ENCODE assay signal across 8 mouse cellular contexts in genomic region chr13:55693243-55693721, GRCm38 (mm10). TPM values are rescaled to one million over a fixed set of nuclear protein-coding genes. Genes with fewer than 3 reads are reported as not detected.
DNase-seq lines count a peak whose midpoint lies in the region; ATAC-seq and TF ChIP-seq lines count a peak whose summit lies in the region.

No protein-coding gene starts in this region.

- H3K27me3 ChIP-seq in heart, postnatal 0 days (ENCODE audit: control insufficient read depth, insufficient read depth, low read length) = no peaks in the 10 kb centered on the region
- H3K27me3 ChIP-seq in liver, embryonic 16.5 days (ENCODE audit: control insufficient read depth, insufficient read depth, low read depth, low read length) = no peaks in the 10 kb centered on the region

- TF ChIP-seq CTCF in heart, postnatal 0 days (IDR thresholded peaks at IDR 0.05; ENCODE audit: low read depth) = no peak
- no peak for TF ChIP-seq CTCF in olfactory bulb, adult 2 months (IDR thresholded peaks at IDR 0.05; ENCODE audit: insufficient read depth, low read depth, low read length)

- ATAC-seq in heart, postnatal 0 days (ENCODE audit: insufficient read depth, low read depth) = peak; percentile 65
- ATAC-seq in liver, embryonic 16.5 days (ENCODE audit: low read depth) = no peak; the same call in 1 of the 2 replicates

- peak overlapping the region; percentile 97 for H3K4me3 ChIP-seq in heart, postnatal 0 days (ENCODE audit: low read depth, low read length)
- H3K4me3 ChIP-seq in liver, embryonic 16.5 days (ENCODE audit: low read depth, low read length) = peak overlapping the region; percentile 98
- H3K4me3 ChIP-seq in olfactory bulb, adult 2 months (ENCODE audit: insufficient read depth, low read depth, low read length) = peak overlapping the region; percentile 99

- H3K27ac ChIP-seq in heart, postnatal 0 days (ENCODE audit: low read depth) = peak overlapping the region; percentile 98
- peak overlapping the region; percentile 98 for H3K27ac ChIP-seq in liver, embryonic 16.5 days (ENCODE audit: low read length)
- H3K27ac ChIP-seq in olfactory bulb, adult 2 months (ENCODE audit: insufficient read depth, low read depth, low read length) = peak overlapping the region; percentile 38; the same call in 1 of the 2 replicates

- no peak for TF ChIP-seq EP300 in heart, postnatal 0 days (IDR thresholded peaks at IDR 0.05; ENCODE audit: low read depth)

- peaks cover 2% of the 10 kb centered on the region; the same call in 1 of the 2 replicates for H3K36me3 ChIP-seq in heart, postnatal 0 days (replicated peaks; ENCODE audit: control insufficient read depth, insufficient read depth, low read length)
- no peaks in the 10 kb centered on the region for H3K36me3 ChIP-seq in liver, embryonic 16.5 days (ENCODE audit: control insufficient read depth, insufficient read depth)

- peak; percentile 57 for DNase-seq in adrenal gland, postnatal 25 days
- DNase-seq in adrenal gland, adult 8-10 months = no peak
- DNase-seq in spleen, adult 18-20 months = peak; percentile 49 to 67
- DNase-seq in spleen, adult 12 weeks (ENCODE audit: low spot score) = no peak
- peak; percentile 24 for DNase-seq in heart, postnatal 0 days (ENCODE audit: low spot score)
- no peak for DNase-seq in urinary bladder, postnatal 10 days (ENCODE audit: low spot score)

- peak overlapping the region; percentile 99 for H3K9ac ChIP-seq in heart, postnatal 0 days (replicated peaks; ENCODE audit: low read depth, low read length)
- H3K9ac ChIP-seq in liver, embryonic 16.5 days (ENCODE audit: low read depth, low read length) = peak overlapping the region; percentile 100

- TF ChIP-seq POLR2A in olfactory bulb, adult 2 months (IDR thresholded peaks at IDR 0.05; ENCODE audit: insufficient read depth, low read depth, low read length) = no peak; the same call in 1 of the 2 replicates

- H3K9me3 ChIP-seq in heart, postnatal 0 days (replicated peaks; ENCODE audit: control insufficient read depth, low read length) = no peaks in the 10 kb centered on the region
- no peaks in the 10 kb centered on the region for H3K9me3 ChIP-seq in liver, embryonic 16.5 days (replicated peaks; ENCODE audit: control insufficient read depth, low read length)

- under 1% methylated on average over 51 of the region's 70 CpGs for WGBS in heart, postnatal 0 days
- WGBS in liver, embryonic 16.5 days (ENCODE audit: insufficient replicate concordance) = under 1% methylated on average over 46 of the region's 70 CpGs
- WGBS in olfactory bulb, adult 2 months = under 1% methylated on average over 68 of the region's 70 CpGs

- H3K4me2 ChIP-seq in heart, postnatal 0 days (ENCODE audit: low read depth, low read length) = peak overlapping the region; percentile 67
- peak overlapping the region; percentile 90 for H3K4me2 ChIP-seq in liver, embryonic 16.5 days (ENCODE audit: low read depth, low read length)

- peaks cover 22% of the 10 kb centered on the region for H3K4me1 ChIP-seq in heart, postnatal 0 days (ENCODE audit: control insufficient read depth, insufficient read depth)
- H3K4me1 ChIP-seq in liver, embryonic 16.5 days (ENCODE audit: control insufficient read depth, low read depth, low read length) = peaks cover 25% of the 10 kb centered on the region
- H3K4me1 ChIP-seq in olfactory bulb, adult 2 months (ENCODE audit: control insufficient read depth, insufficient read depth, low read length) = peaks cover 6% of the 10 kb centered on the region; the same call in 1 of the 2 replicates

RNA-seq across cellular contexts. Expression of gene B230219D22Rik, which starts 0.4 kb away (rescaled TPM):
- total RNA-seq in adrenal gland, postnatal 25 days (2021) = 59.9 and 65.1 TPM in 2 replicates
- total RNA-seq in adrenal gland, adult 8-10 months (2022) = 10 to 100 TPM; 60.0 to 63.6 (median 61.4) TPM
- 95.1 and 118 TPM in 2 replicates for total RNA-seq in heart, postnatal 0 days (2014; rRNA removed; ENCODE audit: low replicate concordance)
- polyA plus RNA-seq in heart, postnatal 0 days (2015; fragmentation: Nextera tagmentation; extraction: Ambion mirVana) = 34.8 and 36.0 TPM in 2 replicates
- 10.8 and 11.2 TPM in 2 replicates for polyA plus RNA-seq in liver, embryonic 16.5 days (2015; fragmentation: Nextera tagmentation; extraction: Ambion mirVana)
- 98.5 TPM in 1 of 2 replicates, not detected in the other for polyA plus RNA-seq in olfactory bulb, adult 2 months (2012; ENCODE audit: insufficient read depth, insufficient read length, low replicate concordance, missing spikeins)

RNA-seq across cellular contexts. Expression of gene Txndc15, which starts 21.2 kb away (rescaled TPM):
- 58.1 and 65.7 TPM in 2 replicates for total RNA-seq in adrenal gland, postnatal 25 days (2021)
- total RNA-seq in adrenal gland, adult 8-10 months (2022) = 10 to 100 TPM; 77.7 to 92.8 (median 82.7) TPM
- total RNA-seq in heart, postnatal 0 days (2014; rRNA removed; ENCODE audit: low replicate concordance) = 49.1 and 69.1 TPM in 2 replicates
- polyA plus RNA-seq in heart, postnatal 0 days (2015; fragmentation: Nextera tagmentation; extraction: Ambion mirVana) = 65.0 and 65.8 TPM in 2 replicates
- 30.3 and 31.2 TPM in 2 replicates for polyA plus RNA-seq in liver, embryonic 16.5 days (2015; fragmentation: Nextera tagmentation; extraction: Ambion mirVana)
- polyA plus RNA-seq in olfactory bulb, adult 2 months (2012; ENCODE audit: insufficient read depth, insufficient read length, low replicate concordance, missing spikeins) = 351 TPM in 1 of 2 replicates, not detected in the other

RNA-seq across cellular contexts. Expression of gene Pcbd2, which starts 33.9 kb away (rescaled TPM):
- total RNA-seq in adrenal gland, postnatal 25 days (2021) = 62.0 and 83.2 TPM in 2 replicates
- total RNA-seq in adrenal gland, adult 8-10 months (2022) = 10 to 100 TPM; 69.2 to 80.6 (median 74.7) TPM
- total RNA-seq in heart, postnatal 0 days (2014; rRNA removed; ENCODE audit: low replicate concordance) = 12.1 and 25.1 TPM in 2 replicates
- polyA plus RNA-seq in heart, postnatal 0 days (2015; fragmentation: Nextera tagmentation; extraction: Ambion mirVana) = 54.7 and 63.5 TPM in 2 replicates
- 30.6 and 32.5 TPM in 2 replicates for polyA plus RNA-seq in liver, embryonic 16.5 days (2015; fragmentation: Nextera tagmentation; extraction: Ambion mirVana)
- polyA plus RNA-seq in olfactory bulb, adult 2 months (2012; ENCODE audit: insufficient read depth, insufficient read length, low replicate concordance, missing spikeins) = not detected in 2 replicates

RNA-seq across cellular contexts. Expression of gene Ddx46, which starts 58.5 kb away (rescaled TPM):
- 39.2 and 48.2 TPM in 2 replicates for total RNA-seq in adrenal gland, postnatal 25 days (2021)
- 10 to 100 TPM; 29.1 to 58.6 (median 48.5) TPM for total RNA-seq in adrenal gland, adult 8-10 months (2022)
- 8.9 and 10.6 TPM in 2 replicates for total RNA-seq in heart, postnatal 0 days (2014; rRNA removed; ENCODE audit: low replicate concordance)
- 13.1 and 14.3 TPM in 2 replicates for polyA plus RNA-seq in heart, postnatal 0 days (2015; fragmentation: Nextera tagmentation; extraction: Ambion mirVana)
- polyA plus RNA-seq in liver, embryonic 16.5 days (2015; fragmentation: Nextera tagmentation; extraction: Ambion mirVana) = 14.3 TPM in 2 replicates
- polyA plus RNA-seq in olfactory bulb, adult 2 months (2012; ENCODE audit: insufficient read depth, insufficient read length, low replicate concordance, missing spikeins) = 79.2 and 81.5 TPM in 2 replicates

Comparison
In these comparisons a context has a peak if more than half of its experiments do, and no peak if none do; other contexts are left out.
1. DNase-seq: peak in adrenal gland, postnatal 25 days (single experiment), spleen, adult 18-20 months (2 of 2) and heart, postnatal 0 days (single experiment); none in adrenal gland, adult 8-10 months (single experiment), spleen, adult 12 weeks (single experiment) and urinary bladder, postnatal 10 days (single experiment).
2. H3K27ac ChIP-seq: peak in every context shown above with its lines; median percentile 98 in heart, postnatal 0 days; 98 in liver, embryonic 16.5 days; 38 in olfactory bulb, adult 2 months.
3. Peak in every context shown above with its lines, with median percentiles within 50 percentile points of each other: H3K4me3 ChIP-seq.